Mouse (Mus musculus): ENCODE results near the gene Golga5.

The Golga5 gene

GRCm38 (mm10) chr12:102468894-102469764 is at the start of gene Golga5:
Gene Golga5, plus strand, starts transcription at chr12:102469135.
- peak within 1 kb of the TSS; percentile 95 for H3K4me3 ChIP-seq (replicated peaks; ENCODE audit: low read length)
- no peaks in the 10 kb centered on the region for H3K9me3 ChIP-seq (ENCODE audit: low read length)
- H3K36me3 ChIP-seq (ENCODE audit: insufficient read depth, low read length): peaks cover 20% of the 10 kb centered on the region
- H3K4me1 ChIP-seq (replicated peaks; ENCODE audit: low read depth, low read length): peaks cover 10% of the 10 kb centered on the region
- TF ChIP-seq CTCF (conservative IDR thresholded peaks at IDR 0.05; ENCODE audit: low read length) (no peak), POU5F1 (IDR thresholded peaks at IDR 0.05; ENCODE audit: borderline replicate concordance, low read length) (no peak), NANOG (IDR thresholded peaks at IDR 0.05; ENCODE audit: borderline replicate concordance, low read length) (no peak)
- no peaks in the 10 kb centered on the region for H3K27me3 ChIP-seq (ENCODE audit: insufficient read depth, low read length)

- no peak overlapping the region for H3K4me3 ChIP-seq (replicated peaks; ENCODE audit: low read length)
- H3K9me3 ChIP-seq (ENCODE audit: low read length): no peaks in the 10 kb centered on the region
- peaks cover 68% of the 10 kb centered on the region for H3K4me1 ChIP-seq (replicated peaks; ENCODE audit: low read depth, low read length)
- peaks cover 7% of the 10 kb centered on the region for H3K36me3 ChIP-seq (ENCODE audit: insufficient read depth, low read length)
- TF ChIP-seq POU5F1 (IDR thresholded peaks at IDR 0.05; ENCODE audit: borderline replicate concordance, low read length) (no peak), CTCF (conservative IDR thresholded peaks at IDR 0.05; ENCODE audit: low read length) (no peak), NANOG (IDR thresholded peaks at IDR 0.05; ENCODE audit: borderline replicate concordance, low read length) (no peak)
- no peaks in the 10 kb centered on the region for H3K27me3 ChIP-seq (ENCODE audit: insufficient read depth, low read length)
Measured at GRCm38 (mm10) chr12:102419544-102419943, 49.4 kb upstream of the Golga5 start.

GRCm38 (mm10) chr12:102420168-102420890 is 48.6 kb upstream of the Golga5 start:
- Histone ChIP-seq H3K4me1 (replicated peaks; ENCODE audit: low read depth, low read length) (peaks cover 68% of the 10 kb centered on the region), H3K4me3 (replicated peaks; ENCODE audit: low read length) (no peak overlapping the region), H3K36me3 (ENCODE audit: insufficient read depth, low read length) (no peaks in the 10 kb centered on the region; the same call in 1 of the 2 replicates), H3K27me3 (ENCODE audit: insufficient read depth, low read length) (no peaks in the 10 kb centered on the region), H3K9me3 (ENCODE audit: low read length) (no peaks in the 10 kb centered on the region)
- TF ChIP-seq CTCF (conservative IDR thresholded peaks at IDR 0.05; ENCODE audit: low read length) (no peak), POU5F1 (IDR thresholded peaks at IDR 0.05; ENCODE audit: borderline replicate concordance, low read length) (no peak), NANOG (IDR thresholded peaks at IDR 0.05; ENCODE audit: borderline replicate concordance, low read length) (no peak)

- Histone ChIP-seq H3K27me3 (ENCODE audit: insufficient read depth, low read length) (no peaks in the 10 kb centered on the region), H3K4me1 (replicated peaks; ENCODE audit: low read depth, low read length) (peaks cover 56% of the 10 kb centered on the region), H3K9me3 (ENCODE audit: low read length) (no peaks in the 10 kb centered on the region), H3K4me3 (replicated peaks; ENCODE audit: low read length) (no peak overlapping the region), H3K36me3 (ENCODE audit: insufficient read depth, low read length) (no peaks in the 10 kb centered on the region; the same call in 1 of the 2 replicates)
- no peak for TF ChIP-seq CTCF (conservative IDR thresholded peaks at IDR 0.05; ENCODE audit: low read length)
- TF ChIP-seq NANOG (IDR thresholded peaks at IDR 0.05; ENCODE audit: borderline replicate concordance, low read length): no peak
- TF ChIP-seq POU5F1 (IDR thresholded peaks at IDR 0.05; ENCODE audit: borderline replicate concordance, low read length): no peak
Measured at GRCm38 (mm10) chr12:102422065-102422464, 46.9 kb upstream of the Golga5 start.

GRCm38 (mm10) chr12:102422623-102423320 is 46.2 kb upstream of the Golga5 start:
- H3K27me3 ChIP-seq (ENCODE audit: insufficient read depth, low read length): no peaks in the 10 kb centered on the region
- H3K36me3 ChIP-seq (ENCODE audit: insufficient read depth, low read length): no peaks in the 10 kb centered on the region; the same call in 1 of the 2 replicates
- H3K9me3 ChIP-seq (ENCODE audit: low read length): no peaks in the 10 kb centered on the region
- TF ChIP-seq NANOG (IDR thresholded peaks at IDR 0.05; ENCODE audit: borderline replicate concordance, low read length) (no peak), POU5F1 (IDR thresholded peaks at IDR 0.05; ENCODE audit: borderline replicate concordance, low read length) (no peak), CTCF (conservative IDR thresholded peaks at IDR 0.05; ENCODE audit: low read length) (no peak)
- H3K4me3 ChIP-seq (replicated peaks; ENCODE audit: low read length): no peak overlapping the region
- peaks cover 49% of the 10 kb centered on the region for H3K4me1 ChIP-seq (replicated peaks; ENCODE audit: low read depth, low read length)

- no peaks in the 10 kb centered on the region; the same call in 1 of the 2 replicates for H3K36me3 ChIP-seq (ENCODE audit: insufficient read depth, low read length)
- no peak for TF ChIP-seq POU5F1 (IDR thresholded peaks at IDR 0.05; ENCODE audit: borderline replicate concordance, low read length)
- TF ChIP-seq NANOG (IDR thresholded peaks at IDR 0.05; ENCODE audit: borderline replicate concordance, low read length): no peak
- TF ChIP-seq CTCF (conservative IDR thresholded peaks at IDR 0.05; ENCODE audit: low read length): no peak
- H3K4me1 ChIP-seq (replicated peaks; ENCODE audit: low read depth, low read length): peaks cover 44% of the 10 kb centered on the region
- no peaks in the 10 kb centered on the region for H3K9me3 ChIP-seq (ENCODE audit: low read length)
- no peaks in the 10 kb centered on the region for H3K27me3 ChIP-seq (ENCODE audit: insufficient read depth, low read length)
- no peak overlapping the region for H3K4me3 ChIP-seq (replicated peaks; ENCODE audit: low read length)
Measured at GRCm38 (mm10) chr12:102423625-102424024, 45.3 kb upstream of the Golga5 start.

- Histone ChIP-seq H3K4me3 (replicated peaks; ENCODE audit: low read length) (no peak overlapping the region), H3K27me3 (ENCODE audit: insufficient read depth, low read length) (no peaks in the 10 kb centered on the region), H3K4me1 (replicated peaks; ENCODE audit: low read depth, low read length) (peaks cover 37% of the 10 kb centered on the region), H3K36me3 (ENCODE audit: insufficient read depth, low read length) (no peaks in the 10 kb centered on the region; the same call in 1 of the 2 replicates), H3K9me3 (ENCODE audit: low read length) (no peaks in the 10 kb centered on the region)
- TF ChIP-seq CTCF (conservative IDR thresholded peaks at IDR 0.05; ENCODE audit: low read length) (no peak), POU5F1 (IDR thresholded peaks at IDR 0.05; ENCODE audit: borderline replicate concordance, low read length) (no peak), NANOG (IDR thresholded peaks at IDR 0.05; ENCODE audit: borderline replicate concordance, low read length) (no peak)
Measured at GRCm38 (mm10) chr12:102424456-102424855, 44.5 kb upstream of the Golga5 start.
